Mouse (Mus musculus) heart, postnatal 0 days (tissue): ENCODE measurements around the gene Slc5a10.

Source experiments
- CTCF ChIP-seq: IDR thresholded peaks from 2 replicates; pipeline ENCODE4 v1.5.1; 2016; ENCODE audit warnings: antibody characterized with exemption, control low read depth, low read depth
- EP300 ChIP-seq: IDR thresholded peaks from 2 replicates; pipeline ENCODE4 v1.6.1; 2016; ENCODE audit warnings: antibody characterized with exemption, low read depth

DNA sequence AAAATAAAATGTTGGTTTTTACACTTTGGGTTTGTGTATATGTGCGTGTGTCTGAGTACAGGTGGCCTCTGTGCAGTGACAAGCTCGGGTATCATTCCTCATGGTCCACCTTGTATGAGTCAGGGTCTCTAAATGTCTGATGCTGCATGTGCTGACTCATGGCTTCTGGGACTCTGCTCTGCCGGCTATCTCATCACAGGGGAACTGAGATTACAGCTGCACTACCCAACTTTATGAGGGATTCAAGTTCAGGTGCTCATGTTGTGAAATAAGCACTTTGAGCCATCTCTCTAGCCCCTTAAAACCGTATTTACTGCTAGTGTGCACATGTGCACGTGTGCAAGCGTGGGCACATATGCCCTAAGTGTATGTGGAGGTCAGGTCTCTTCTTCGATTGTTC, 12.0 kb upstream of the Slc5a10 start:
- no peak for TF ChIP-seq CTCF
- no peak for TF ChIP-seq EP300
